Mouse (Mus musculus) 3T3-L1 (cell line): Measurements from ENCODE around the gene Utrn.
"Not testable (repeated sequence)": the region's sequence is repeated elsewhere in the genome, so short reads cannot be mapped to it uniquely, and the experiment has no call there.

Source experiments
- DNase-seq: peaks from one replicate; pipeline ENCODE4 v3.0.0-alpha.2; 2015; ENCODE audit warnings: low read depth, low spot score

The Utrn gene

DNA sequence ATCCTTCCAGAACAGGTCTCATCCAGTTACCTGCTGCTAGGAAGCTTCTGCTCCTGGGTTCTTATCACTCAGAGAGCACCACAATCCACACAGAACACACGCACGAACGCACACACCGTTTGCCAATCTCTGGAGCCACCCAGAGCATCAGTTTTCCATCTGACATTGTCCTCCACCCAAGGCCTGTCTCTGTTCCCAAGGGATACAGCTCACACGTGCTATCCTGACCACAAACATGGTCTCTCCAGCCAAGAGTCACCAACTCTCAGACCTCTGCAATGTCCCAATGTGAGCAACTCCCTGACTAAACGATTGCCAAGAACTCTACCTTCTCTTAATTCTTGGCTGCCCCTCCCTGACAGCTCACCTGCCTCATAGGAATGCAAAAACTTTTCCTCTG, 172.5 kb downstream of the Utrn start:
- DNase-seq, result peak; percentile 36

- peak; percentile 98 for DNase-seq
Observed at GRCm38 (mm10) chr10:12694774-12695173, 174.4 kb downstream of the Utrn start.

- DNase-seq, result peak; percentile 83
Observed at GRCm38 (mm10) chr10:12690601-12691000, 178.6 kb downstream of the Utrn start.

- DNase-seq, result no peak
Observed at GRCm38 (mm10) chr10:12685683-12686082, 183.5 kb downstream of the Utrn start.

DNA sequence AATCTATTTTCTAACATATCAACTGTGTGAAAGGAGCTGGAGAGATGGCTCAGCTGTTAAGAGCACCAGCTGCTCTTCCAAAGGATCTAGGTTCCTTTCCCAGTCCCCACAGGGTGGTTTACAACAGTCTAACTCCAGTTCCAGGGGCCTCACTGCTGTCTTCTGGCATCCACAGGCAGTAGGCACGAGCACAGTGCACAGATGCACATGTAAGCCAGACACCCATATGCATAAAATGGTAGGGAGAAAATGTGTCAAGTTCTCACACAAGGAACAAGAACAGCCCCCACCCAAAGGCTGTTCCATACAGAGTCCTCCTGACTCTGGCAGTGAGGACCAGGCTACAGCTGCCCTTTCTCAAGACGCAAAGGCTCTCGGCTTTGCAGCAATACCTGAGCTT, 185.1 kb downstream of the Utrn start:
- DNase-seq, result no peak

GRCm38 (mm10) chr10:12673309-12673708, 195.9 kb downstream of the Utrn start:
- DNase-seq, result no peak

GRCm38 (mm10) chr10:12671608-12672007, 197.6 kb downstream of the Utrn start:
- DNase-seq, result no peak

DNA sequence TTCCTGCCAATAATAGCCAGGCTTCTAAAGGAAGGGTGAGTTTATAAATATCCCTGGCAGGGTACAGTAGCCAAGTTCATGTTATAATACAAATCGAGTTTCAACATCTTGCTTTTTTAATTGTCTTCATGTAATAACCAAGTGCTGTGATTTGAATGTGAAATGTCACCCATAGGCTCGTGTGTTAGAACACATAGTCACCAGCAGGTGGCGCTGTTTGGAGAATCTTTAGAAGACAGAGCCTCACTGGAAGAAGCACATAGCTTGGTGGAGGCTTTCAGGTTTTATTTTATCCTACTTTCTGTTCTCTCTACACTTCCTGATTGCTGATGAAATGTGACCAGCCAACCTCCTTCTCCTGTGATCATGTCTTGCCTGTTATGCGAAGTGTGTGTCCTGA, 207.1 kb downstream of the Utrn start:
- DNase-seq, result peak; percentile 31

GRCm38 (mm10) chr10:12658023-12658744, 211.0 kb downstream of the Utrn start:
- no peak for DNase-seq

DNA sequence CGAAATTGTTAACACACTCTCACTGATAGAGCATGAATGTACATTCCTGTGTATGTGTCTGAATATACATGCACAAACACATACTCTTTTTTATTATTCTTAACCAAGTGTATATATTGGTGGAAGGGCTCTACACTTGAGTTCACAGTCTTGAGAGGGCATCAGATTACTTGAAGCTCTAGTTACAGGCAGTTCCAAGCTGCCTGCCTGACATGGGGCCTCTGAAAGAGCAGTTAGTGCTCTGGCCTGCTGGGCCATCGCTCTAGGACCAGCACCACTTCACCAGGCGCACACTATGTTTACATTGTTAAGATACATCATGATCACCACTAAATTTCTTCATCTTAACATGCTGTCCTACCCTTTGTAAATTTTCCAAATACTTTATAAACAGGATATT, 216.2 kb downstream of the Utrn start:
- DNase-seq, result no peak

DNA sequence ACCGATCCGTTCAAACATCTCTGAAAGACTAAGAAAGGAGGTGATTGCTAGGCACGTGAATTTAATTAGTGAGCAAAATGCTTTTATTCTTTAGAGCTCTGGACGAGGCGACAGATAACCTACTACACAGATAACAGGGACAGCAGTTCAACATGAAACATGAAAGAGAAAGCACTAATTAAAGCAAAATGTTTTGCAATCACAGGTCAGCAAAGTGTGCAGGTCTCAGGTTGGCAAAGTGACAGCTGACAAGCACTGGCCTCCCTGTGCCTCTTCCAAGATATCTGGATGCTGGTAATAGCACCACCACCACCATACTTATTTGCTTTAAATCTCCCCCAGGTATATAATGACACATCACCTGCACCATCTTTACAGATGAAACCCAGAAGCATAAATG, 223.0 kb downstream of the Utrn start:
- DNase-seq, result no peak

- DNase-seq, result no peak
Observed at GRCm38 (mm10) chr10:12643336-12643735, 225.8 kb downstream of the Utrn start.

DNA sequence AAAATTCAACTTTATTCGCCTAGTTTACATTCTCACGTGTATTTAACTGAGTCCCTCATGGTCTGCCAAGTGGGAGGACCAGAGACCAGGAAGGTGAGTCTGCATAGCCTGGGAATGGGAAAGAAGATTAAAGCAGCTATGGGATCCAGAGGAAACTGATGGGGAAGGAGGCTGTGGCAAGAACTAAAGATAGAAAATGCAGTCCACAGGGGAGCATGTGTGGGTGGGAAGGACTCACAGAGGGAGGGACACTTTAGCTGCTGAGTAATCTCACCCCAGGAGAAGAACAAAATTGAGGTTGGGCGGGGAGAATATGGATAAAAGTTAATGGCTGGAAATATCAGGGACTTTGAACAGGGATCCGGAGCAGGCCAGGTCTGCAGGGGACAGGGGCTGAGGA, 229.5 kb downstream of the Utrn start:
- no peak for DNase-seq

DNA sequence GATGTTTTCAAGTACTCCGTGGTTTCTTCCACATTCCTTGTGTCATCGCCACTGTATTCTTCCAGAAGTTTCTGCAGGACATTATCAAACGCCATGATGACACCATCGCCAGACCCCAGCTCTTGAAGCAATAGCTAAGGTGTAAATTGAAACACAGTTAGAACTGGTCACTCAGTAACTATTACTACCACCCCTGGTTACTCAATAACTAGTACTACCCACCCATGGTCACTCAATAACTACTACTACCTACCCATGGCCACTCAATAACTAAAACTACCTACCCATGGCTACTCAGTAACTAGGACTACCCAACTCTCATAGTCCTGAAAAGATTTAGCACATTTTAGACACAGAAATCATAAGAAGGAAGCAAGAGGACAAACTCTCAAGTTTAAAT, 235.2 kb downstream of the Utrn start:
- DNase-seq, result no peak

- no peak for DNase-seq
Observed at GRCm38 (mm10) chr10:12630933-12631332, 238.2 kb downstream of the Utrn start.

GRCm38 (mm10) chr10:12618397-12618796, 250.8 kb downstream of the Utrn start:
- no peak for DNase-seq

- DNase-seq, result peak; percentile 45
Observed at GRCm38 (mm10) chr10:12615723-12616122, 253.4 kb downstream of the Utrn start.

DNA sequence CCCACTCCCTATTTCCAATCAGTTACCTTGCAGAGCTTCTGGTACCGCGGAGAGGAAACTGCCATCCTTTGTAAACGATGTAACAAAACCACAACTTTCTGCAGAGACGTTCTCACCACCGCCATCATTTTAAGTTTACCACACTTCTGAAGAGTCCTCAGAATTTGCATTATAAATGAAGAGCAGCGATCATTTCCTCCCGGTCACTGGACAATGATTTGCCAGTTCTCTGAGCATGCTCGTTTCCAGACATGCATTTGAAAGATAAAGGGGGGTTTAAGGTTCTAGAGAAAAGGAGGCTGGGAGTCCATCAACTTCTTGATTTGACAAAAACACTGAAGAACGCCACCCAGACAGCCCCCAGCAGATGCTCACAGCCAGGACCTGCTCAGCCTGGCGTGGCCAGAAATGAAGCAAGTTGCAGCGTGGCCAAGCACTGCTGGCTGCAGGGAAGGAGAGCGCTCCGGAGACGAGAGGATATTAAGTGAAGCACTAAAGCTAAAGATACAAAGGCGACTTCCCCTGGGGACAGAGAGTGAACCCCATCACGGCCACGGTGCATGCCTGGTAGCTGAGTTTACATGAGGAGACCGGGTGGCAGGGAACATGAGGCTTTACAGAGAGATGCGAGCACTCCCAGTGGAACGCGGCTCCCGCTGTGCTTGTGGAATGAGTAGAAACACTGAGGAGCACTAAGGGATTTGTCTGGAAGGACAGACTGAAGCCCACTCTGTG, 254.5 kb downstream of the Utrn start:
- no peak for DNase-seq

DNA sequence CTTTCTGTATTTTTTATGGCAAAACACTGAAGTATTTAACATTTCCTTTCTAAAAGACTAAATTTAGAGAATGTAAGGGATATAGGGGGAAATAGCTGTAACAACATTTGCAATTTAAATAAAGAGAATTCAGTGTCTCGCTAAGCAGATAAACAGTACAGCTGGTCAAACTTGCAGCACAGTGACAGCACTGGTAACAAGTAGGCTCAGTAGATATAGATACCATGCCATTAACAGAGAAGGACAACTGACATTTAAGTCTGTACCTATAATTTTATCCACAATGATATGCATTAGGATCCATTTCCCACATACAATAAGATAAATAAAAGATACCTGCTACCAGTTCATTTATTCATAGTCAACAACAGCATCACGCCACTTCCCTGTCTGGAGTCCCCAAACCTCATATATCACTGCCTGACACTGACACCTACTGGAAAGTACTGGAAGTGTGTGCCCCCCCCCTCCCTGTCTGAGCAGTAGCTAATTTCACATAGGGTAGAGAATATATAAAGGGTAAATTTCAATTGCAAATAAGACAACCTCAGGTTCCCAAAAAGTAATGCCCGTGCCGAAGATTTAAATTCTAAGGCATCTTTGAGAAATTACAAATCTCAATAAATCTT, 256.8 kb downstream of the Utrn start:
- peak; percentile 70 for DNase-seq

DNA sequence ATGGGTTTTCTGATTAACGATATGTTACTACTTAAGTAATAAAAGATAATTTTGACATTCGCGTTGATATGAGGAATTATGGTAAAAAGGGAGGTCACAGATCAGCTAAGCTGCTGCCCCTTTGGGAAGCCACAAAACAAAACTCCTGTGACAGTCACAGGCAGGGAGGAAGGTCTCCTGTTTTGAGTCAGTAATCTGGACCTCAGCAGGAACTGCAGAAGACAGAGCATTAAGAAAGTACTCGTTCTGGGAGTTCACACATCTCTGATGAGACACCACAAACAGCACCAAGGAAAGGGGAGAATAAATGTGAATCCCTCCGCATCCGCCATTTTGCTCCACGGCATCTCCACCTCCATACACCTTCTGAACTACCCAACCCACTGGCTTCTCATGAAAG, 259.3 kb downstream of the Utrn start:
- DNase-seq, result no peak

DNA sequence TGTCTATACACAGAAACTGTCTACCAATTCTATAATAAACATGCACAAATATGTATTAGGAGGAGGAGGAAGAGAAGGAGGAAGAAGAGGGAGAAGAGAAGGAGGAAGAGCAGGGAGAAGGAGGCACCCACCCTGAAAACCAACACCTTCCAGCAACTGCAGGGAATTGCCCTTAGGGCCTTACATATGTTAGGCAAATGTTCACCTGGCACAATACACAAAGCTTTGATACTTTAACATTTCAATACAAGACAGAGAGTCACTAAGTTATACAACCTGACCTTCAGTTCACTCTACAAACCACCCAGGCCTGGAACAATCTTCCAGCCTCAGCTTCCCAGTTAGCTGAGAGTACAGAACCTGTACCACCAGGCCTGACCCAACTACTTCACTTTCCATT, 260.5 kb downstream of the Utrn start:
- DNase-seq, result no peak

DNA sequence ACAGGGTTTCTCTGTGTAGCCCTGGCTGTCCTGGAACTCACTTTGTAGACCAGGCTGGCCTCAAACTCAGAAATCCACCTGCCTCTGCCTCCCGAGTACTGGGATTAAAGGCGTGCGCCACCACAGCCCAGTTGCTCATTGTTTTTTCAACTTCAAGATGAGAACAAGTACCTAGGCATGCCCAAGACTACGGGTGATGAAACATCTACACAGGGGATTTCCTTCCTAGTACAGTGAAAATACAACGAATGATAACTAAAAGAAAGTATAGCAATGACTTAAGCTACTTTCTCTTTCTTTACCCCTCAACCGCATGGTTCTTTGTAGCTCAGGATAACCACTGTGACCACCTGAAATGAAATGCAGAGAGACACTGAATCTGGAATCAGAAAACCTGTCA, 262.0 kb downstream of the Utrn start:
- not testable (repeated sequence) for DNase-seq

GRCm38 (mm10) chr10:12595379-12595778, 273.8 kb downstream of the Utrn start:
- no peak for DNase-seq
